Mouse (Mus musculus): Measurements from ENCODE around the gene Mlf2. TPM values are rescaled to one million over a fixed set of nuclear protein-coding genes. Genes with fewer than 3 reads are reported as not detected.

The Mlf2 gene
- total and polyA plus RNA-seq, 3 experiments, result 116 to 203 (median 124) TPM

GRCm38 (mm10) chr6:124904161-124904981, 26.8 kb upstream of the Mlf2 start:
- peak; percentile 74 for DNase-seq (ENCODE audit: extremely low read depth)
- dilution Hi-C loops (cut with MboI; ENCODE audit: extremely low pct_ligation_motif_present, extremely low pct_unique_long_range_greater_than_20kb, low sequenced_read_pairs), result no loop called here
- H3K27me3 ChIP-seq (replicated peaks), result no peaks in the 10 kb centered on the region
- H3K9me3 ChIP-seq (replicated peaks; ENCODE audit: low read length), result no peaks in the 10 kb centered on the region
- H3K9ac ChIP-seq (ENCODE audit: insufficient read depth, low read depth), result peak overlapping the region; percentile 64
- in situ Hi-C loops (cut with MboI; ENCODE audit: low pct_ligation_motif_present, low pct_unique_long_range_greater_than_20kb, low sequenced_read_pairs), result loop anchor here (5.0 kb wide), 1 partner anchor 37 kb away; no protein-coding TSS in a partner anchor
- H3K36me3 ChIP-seq (replicated peaks in 1 of 2; ENCODE audit: control insufficient read depth in 1 of 2, insufficient read depth in 1 of 2, low read length in 1 of 2), result no peaks in the 10 kb centered on the region
- H3K79me2 ChIP-seq (replicated peaks; ENCODE audit: control insufficient read depth, extremely low read depth, insufficient read depth, poor library complexity, severe bottlenecking), result no peaks in the 10 kb centered on the region
- peaks cover 25 to 66% of the 10 kb centered on the region in 2 experiments for H3K4me1 ChIP-seq (ENCODE audit: control insufficient read depth in 1 of 2, insufficient read depth in 2 of 2)
- H3K27ac ChIP-seq (ENCODE audit: insufficient read depth, low read depth), result peak overlapping the region; percentile 61
- peak overlapping the region in 2 of 3 experiments; percentile 47 to 56 for H3K4me3 ChIP-seq (replicated peaks in 1 of 3; ENCODE audit: low read depth in 2 of 3, low read length in 2 of 3, poor library complexity in 1 of 3)
- no peak for TF ChIP-seq POLR2AphosphoS2 (IDR thresholded peaks at IDR 0.05; ENCODE audit: low read depth, low read length)
- 0 out of 2 replicates have a peak, but pooled peaks have one; percentile 4 for TF ChIP-seq TCF12 (IDR thresholded peaks at IDR 0.05; ENCODE audit: low read depth, low read length)
- no peak for TF ChIP-seq GABPA (IDR thresholded peaks at IDR 0.05; ENCODE audit: insufficient replicate concordance, low read depth, low read length)
- no peak for TF ChIP-seq MYC (IDR thresholded peaks at IDR 0.05; ENCODE audit: low read depth, low read length)
- TF ChIP-seq NELFE (IDR thresholded peaks at IDR 0.05; ENCODE audit: low read depth, low read length), result no peak
- TF ChIP-seq USF2 (conservative IDR thresholded peaks at IDR 0.05; ENCODE audit: low read depth, low read length), result no peak
- no peak for TF ChIP-seq ZC3H11A (IDR thresholded peaks at IDR 0.05; ENCODE audit: low read depth, low read length)
- TF ChIP-seq PAX5 (IDR thresholded peaks at IDR 0.05; ENCODE audit: low read length), result no peak
- TF ChIP-seq CHD2 (IDR thresholded peaks at IDR 0.05; ENCODE audit: low read length), result no peak
- peak in 1 of 2 experiments; percentile 68; a peak in 2 of 4 replicates for TF ChIP-seq CTCF (conservative IDR thresholded peaks at IDR 0.05 in 1 of 2, IDR thresholded peaks at IDR 0.05 in 1 of 2; ENCODE audit: low read depth in 2 of 2, low read length in 2 of 2)
- TF ChIP-seq MAX (IDR thresholded peaks at IDR 0.05; ENCODE audit: low read length), result no peak
- TF ChIP-seq RAD21 (IDR thresholded peaks at IDR 0.05; ENCODE audit: low read depth, low read length), result peak; percentile 33
- TF ChIP-seq MAFK (IDR thresholded peaks at IDR 0.05; ENCODE audit: insufficient replicate concordance, low read length), result no peak
- no peak for TF ChIP-seq ELF1 (IDR thresholded peaks at IDR 0.05; ENCODE audit: low read depth, low read length)
- no peak; the same call in 1 of the 2 replicates for TF ChIP-seq SIN3A (IDR thresholded peaks at IDR 0.05; ENCODE audit: low read length)
- no peak for TF ChIP-seq IRF4 (IDR thresholded peaks at IDR 0.05; ENCODE audit: low read depth, low read length)
- no peak for TF ChIP-seq JUN (IDR thresholded peaks at IDR 0.05; ENCODE audit: insufficient read depth, low read depth, low read length)
- TF ChIP-seq E2F4 (IDR thresholded peaks at IDR 0.05; ENCODE audit: insufficient replicate concordance, low read depth, low read length), result no peak
- TF ChIP-seq JUND (conservative IDR thresholded peaks at IDR 0.05; ENCODE audit: low read depth, low read length), result no peak
- peak; percentile 22; the same call in 1 of the 2 replicates for TF ChIP-seq SMC3 (IDR thresholded peaks at IDR 0.05; ENCODE audit: low read depth, low read length)
- no peak for TF ChIP-seq POLR2A (IDR thresholded peaks at IDR 0.05; ENCODE audit: low read depth, low read length)
- no peak for TF ChIP-seq ZNF384 (IDR thresholded peaks at IDR 0.05; ENCODE audit: low read depth, low read length)
- TF ChIP-seq NRF1 (IDR thresholded peaks at IDR 0.05; ENCODE audit: low read depth, low read length), result no peak
- no peak for TF ChIP-seq TBP (conservative IDR thresholded peaks at IDR 0.05; ENCODE audit: low read depth, low read length)
- TF ChIP-seq EP300 (IDR thresholded peaks at IDR 0.05; ENCODE audit: low read length), result no peak
- TF ChIP-seq ETS1 (conservative IDR thresholded peaks at IDR 0.05; ENCODE audit: low read depth, low read length), result no peak
- no peak for TF ChIP-seq BHLHE40 (IDR thresholded peaks at IDR 0.05; ENCODE audit: low read depth, low read length)
- no peak for TF ChIP-seq MAZ (IDR thresholded peaks at IDR 0.05; ENCODE audit: low read depth, low read length)
- H3K4me2 ChIP-seq (ENCODE audit: insufficient read depth, low read depth, poor library complexity, severe bottlenecking), result peak overlapping the region; percentile 65

Measured in CH12.LX (cell line).